Mouse (Mus musculus): ENCODE results near the gene Rprml.

GRCm38 (mm10) chr11:103688271-103688979 is 39.1 kb downstream of the Rprml start:
- TF ChIP-seq CTCF (IDR thresholded peaks at IDR 0.05; ENCODE audit: borderline replicate concordance, insufficient read depth, low read depth, low read length) (no peak), POLR2A (IDR thresholded peaks at IDR 0.05; ENCODE audit: borderline replicate concordance, insufficient read depth, low read length) (no peak)

Measured in cerebellum, adult 2 months (tissue).